Mouse (Mus musculus) left cerebral cortex, adult 2 months (tissue): Measurements from ENCODE around the gene Pate1. TPM values are rescaled to one million over a fixed set of nuclear protein-coding genes. Genes with fewer than 3 reads are reported as not detected.

Source experiments
- DNase-seq, 2 experiments: peaks; one replicate each; pipeline ENCODE4 v3.0.0; 2021 to 2022; ENCODE audit warnings: low spot score in 2 of 2, mixed read lengths in 1 of 2; ENCODE audit errors: extremely low spot score in 1 of 2
- H3K27ac ChIP-seq: fragments of 200-600 bp; 2 replicates; pipeline ENCODE4 v1.8.1; 2022
- H3K4me3 ChIP-seq: fragments of 200-600 bp; 2 replicates; pipeline ENCODE4 v1.8.1; 2022
- CTCF ChIP-seq: fragments of 200-600 bp; IDR thresholded peaks from 2 replicates; pipeline ENCODE4 v1.8.1; 2022; ENCODE audit warnings: antibody characterized with exemption, mild to moderate bottlenecking, moderate library complexity
- intact Hi-C: fragments of 180-260 bp; cut with DNase I; formaldehyde crosslinking; loops from one replicate; pipeline ENCODE4 v1.15.1; 2025
- long read RNA-seq, 2 experiments: library from polyadenylated mRNA; stranded (forward); transcript quantifications; one replicate each; pipeline ENCODE4 v2.0.0; 2021; ENCODE audit warnings: borderline mapping rate in 2 of 2
- total RNA-seq, 2 experiments: library from RNA; stranded (reverse); gene quantifications; 2 replicates each; pipeline ENCODE4 v1.2.3; 2021

The Pate1 gene
- not detected for total RNA-seq
- long read RNA-seq, experiment 1: 0 reads
- long read RNA-seq, experiment 2: 0 reads

GRCm38 (mm10) chr9:35687013-35687412 is at the start of gene Pate1:
Gene Pate1, minus strand, starts transcription at chr9:35687390.
- intact Hi-C loops: no loop called here
- Histone ChIP-seq H3K4me3 (no peak within 1 kb of the TSS), H3K27ac (no peak within 1 kb of the TSS)
- TF ChIP-seq CTCF: no peak
- DNase-seq: peak in 1 of 2 experiments; percentile 11

GRCm38 (mm10) chr9:35707265-35707664 is 20.1 kb upstream of the Pate1 start:
- intact Hi-C loops: loop anchor here (2.0 kb wide), 1 partner anchor 114 kb away; no protein-coding TSS in a partner anchor
- no peak for DNase-seq
- TF ChIP-seq CTCF: peak; percentile 56

DNA sequence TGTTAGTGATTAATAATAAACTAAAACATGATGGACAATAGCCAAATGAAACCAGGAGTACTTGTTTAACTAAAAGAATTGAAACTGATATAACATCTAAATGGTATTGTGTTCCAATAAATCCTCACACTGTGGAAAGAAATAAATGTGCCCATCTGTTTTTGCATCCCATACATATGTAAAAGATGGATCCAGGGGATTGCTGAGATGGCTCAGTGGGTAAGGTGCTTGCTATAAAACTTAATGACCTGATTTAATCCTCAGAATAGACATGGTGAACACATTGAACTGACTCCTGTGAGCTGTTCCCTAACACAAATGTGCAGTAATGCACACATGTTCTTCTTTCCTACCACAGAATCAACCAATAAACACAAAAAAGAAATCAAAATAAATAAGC is 4.7 kb upstream of the Pate1 start:
- no peak for DNase-seq
- no peak for TF ChIP-seq CTCF
- Histone ChIP-seq H3K4me3 (no peak overlapping the region), H3K27ac (no peak overlapping the region)
- intact Hi-C loops: no loop called here

More at GRCm38 (mm10) chr9:35707265-35707664, 20.1 kb upstream of the Pate1 start:
- Histone ChIP-seq H3K27ac (no peak overlapping the region), H3K4me3 (no peak overlapping the region)

- no peak overlapping the region for H3K4me3 ChIP-seq
- DNase-seq: no peak
- intact Hi-C loops: no loop called here
- no peak for TF ChIP-seq CTCF
- H3K27ac ChIP-seq: no peak overlapping the region
Measured at GRCm38 (mm10) chr9:35673557-35673956, 13.6 kb downstream of the Pate1 start.

DNA sequence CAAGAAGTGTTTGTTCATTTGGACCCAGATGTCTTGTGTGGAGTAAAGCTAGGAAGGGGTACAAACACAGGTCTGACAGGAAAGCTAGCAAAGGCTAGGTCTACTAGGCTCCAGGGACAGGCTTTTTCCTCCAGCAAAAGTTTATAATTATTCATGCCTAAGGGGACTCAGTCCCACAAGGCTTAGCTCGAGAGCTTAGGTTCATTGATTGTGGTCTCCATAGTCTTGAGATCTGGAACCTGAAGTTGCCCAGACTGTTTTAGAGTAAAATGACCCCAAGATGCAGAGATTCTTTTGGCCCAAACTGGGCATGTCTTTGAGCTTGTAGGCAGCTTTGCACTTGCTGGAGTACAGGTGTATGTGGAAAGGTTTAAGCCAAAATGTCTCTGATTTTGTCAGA is 39.1 kb downstream of the Pate1 start, which contains the start of gene Pate3:
Pate3 (minus strand) TSS at position 101 of the 400 bp plus-strand sequence.
- H3K27ac ChIP-seq: no peak within 1 kb of the TSS
- no peak within 1 kb of the TSS for H3K4me3 ChIP-seq
- no peak for TF ChIP-seq CTCF
- no peak for DNase-seq
- intact Hi-C loops: no loop called here

Other genes starting within 250 kb of the Pate1 start
- not detected for gene Gm1113, start 169.1 kb downstream of the Pate1 start, total RNA-seq
- 10 to 100 TPM; 16.3 to 16.7 TPM for gene Ddx25, start 128.9 kb downstream of the Pate1 start, total RNA-seq
- 10 to 100 TPM; 11.9 to 12.6 TPM for gene Pus3, start 128.8 kb downstream of the Pate1 start, total RNA-seq
- gene Pate2, start 117.1 kb downstream of the Pate1 start, total RNA-seq: under 1 TPM; 0.34 to 0.98 TPM
- 1 to 10 TPM; 9.0 to 9.6 TPM for gene Hyls1, start 117.0 kb downstream of the Pate1 start, total RNA-seq
- not detected for gene Pate4, start 75.4 kb downstream of the Pate1 start, total RNA-seq
- gene Pate3, start 39.2 kb downstream of the Pate1 start, total RNA-seq: not detected
- not detected for gene Gm17677, start 53.7 kb upstream of the Pate1 start, total RNA-seq
- gene Gm17727, start 90.7 kb upstream of the Pate1 start, total RNA-seq: not detected
- gene Gm27235, start 102.7 kb upstream of the Pate1 start, total RNA-seq: not detected
- not detected for gene D730048I06Rik, start 102.7 kb upstream of the Pate1 start, total RNA-seq
- gene 9230110F15Rik, start 156.8 kb upstream of the Pate1 start, total RNA-seq: not detected
- under 1 TPM in 1 of 2 experiments, not detected in 1; 0.16 TPM for gene 9230113P08Rik, start 221.0 kb upstream of the Pate1 start, total RNA-seq